Mouse (Mus musculus): ENCODE measurements around the gene Gstm1. TPM values are rescaled to one million over a fixed set of nuclear protein-coding genes. Genes with fewer than 3 reads are reported as not detected.
"Not testable (repeated sequence)": the region's sequence is repeated elsewhere in the genome, so short reads cannot be mapped to it uniquely, and the experiment has no call there.

Gstm1 gene
- polyA plus RNA-seq, 1 experiment from 2014 or later, result 224 TPM

DNA sequence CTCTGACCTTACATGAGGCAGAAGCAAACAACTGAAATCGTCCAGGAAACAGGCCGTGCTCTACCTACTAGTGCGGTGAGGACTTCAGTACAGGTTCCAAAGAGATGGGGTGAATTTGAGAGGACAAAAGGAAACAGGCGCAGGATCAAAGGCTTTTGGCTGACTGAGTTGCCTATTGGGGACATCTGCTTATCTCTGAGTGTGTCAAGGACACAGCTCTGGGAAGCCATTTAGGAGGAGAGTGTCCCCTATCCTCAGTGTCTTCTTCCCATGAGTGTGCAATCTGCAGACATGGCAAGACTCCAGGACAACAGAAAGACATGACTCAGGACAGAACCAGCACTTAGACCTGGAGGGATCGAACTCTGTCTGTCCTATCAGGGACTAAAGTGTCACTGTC, 33.3 kb downstream of the Gstm1 start:
- Histone ChIP-seq H3K4me2 (ENCODE audit: low read length) (no peak overlapping the region), H3K4me3 (replicated peaks; ENCODE audit: low read depth, low read length) (no peak overlapping the region), H3K9ac (ENCODE audit: low read depth, low read length) (no peak overlapping the region), H3K9me3 (replicated peaks; ENCODE audit: low read length) (no peaks in the 10 kb centered on the region), H3K4me1 (replicated peaks; ENCODE audit: insufficient read depth, low read length) (peaks cover 4% of the 10 kb centered on the region; the same call in 1 of the 2 replicates), H3K27ac (no peak overlapping the region), H3K36me3 (ENCODE audit: insufficient read depth, low read length) (no peaks in the 10 kb centered on the region), H3K27me3 (ENCODE audit: insufficient read depth, low read length) (no peaks in the 10 kb centered on the region)
- 76% methylated on average over 5 of the region's 5 CpGs for WGBS
- no peak for TF ChIP-seq CTCF (IDR thresholded peaks at IDR 0.05; ENCODE audit: low read depth)
- DNase-seq (ENCODE audit: low spot score) (no peak), ATAC-seq (replicated peaks; ENCODE audit: low FRiP score, low read depth) (no peak)

DNA sequence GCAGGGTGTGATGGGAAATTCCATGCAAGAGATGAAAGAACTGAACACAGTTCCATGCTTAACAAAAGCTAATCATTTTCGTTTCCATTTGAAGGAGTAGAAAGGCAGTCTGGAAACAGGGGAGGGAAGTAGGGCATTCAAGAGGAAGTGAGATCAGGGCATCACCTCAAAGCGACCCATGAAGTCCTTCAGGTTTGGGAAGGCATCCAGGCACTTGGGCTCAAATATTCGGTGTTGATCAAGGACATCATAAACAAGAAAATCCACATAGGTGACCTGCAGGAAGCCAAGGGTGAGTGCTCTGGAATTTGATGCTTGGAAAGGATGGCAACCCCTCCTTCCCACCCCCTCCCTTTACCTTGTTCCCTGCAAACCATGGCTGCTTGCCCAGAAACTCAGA, 34.0 kb downstream of the Gstm1 start:
- WGBS, result 39% methylated on average over 3 of the region's 3 CpGs
- no peak overlapping the region for H3K4me3 ChIP-seq (replicated peaks; ENCODE audit: low read depth, low read length)
- H3K4me2 ChIP-seq (ENCODE audit: low read length), result no peak overlapping the region
- no peak for ATAC-seq (replicated peaks; ENCODE audit: low FRiP score, low read depth)
- H3K27me3 ChIP-seq (ENCODE audit: insufficient read depth, low read length), result no peaks in the 10 kb centered on the region
- H3K27ac ChIP-seq, result no peak overlapping the region
- no peaks in the 10 kb centered on the region for H3K9me3 ChIP-seq (replicated peaks; ENCODE audit: low read length)
- no peak for TF ChIP-seq CTCF (IDR thresholded peaks at IDR 0.05; ENCODE audit: low read depth)
- H3K4me1 ChIP-seq (replicated peaks; ENCODE audit: insufficient read depth, low read length), result peaks cover 4% of the 10 kb centered on the region; the same call in 1 of the 2 replicates
- no peaks in the 10 kb centered on the region for H3K36me3 ChIP-seq (ENCODE audit: insufficient read depth, low read length)
- no peak overlapping the region for H3K9ac ChIP-seq (ENCODE audit: low read depth, low read length)
- no peak for DNase-seq (ENCODE audit: low spot score)

DNA sequence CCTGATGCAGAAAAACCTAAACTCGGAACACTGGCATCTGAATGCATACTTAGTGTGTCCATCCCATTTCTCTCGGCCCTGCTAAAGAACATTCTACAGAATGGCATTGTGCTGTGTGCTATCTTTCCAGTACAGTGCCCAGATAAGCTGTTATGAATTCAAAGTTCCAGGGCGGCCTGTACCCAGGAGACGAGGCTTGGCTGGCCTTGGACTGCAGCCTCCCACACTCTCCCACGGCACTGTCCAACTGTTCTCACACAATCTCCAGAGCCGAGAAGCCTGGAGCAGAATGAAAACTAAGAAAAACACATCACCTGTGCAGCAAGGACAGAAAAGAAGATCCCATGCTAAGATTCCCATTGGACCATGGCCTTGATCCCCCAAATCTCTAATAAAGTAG, 35.0 kb downstream of the Gstm1 start:
- 56% methylated on average over 6 of the region's 6 CpGs for WGBS
- Histone ChIP-seq H3K9me3 (replicated peaks; ENCODE audit: low read length) (no peaks in the 10 kb centered on the region), H3K4me2 (ENCODE audit: low read length) (no peak overlapping the region), H3K27me3 (ENCODE audit: insufficient read depth, low read length) (no peaks in the 10 kb centered on the region), H3K9ac (ENCODE audit: low read depth, low read length) (no peak overlapping the region), H3K27ac (no peak overlapping the region; the same call in 1 of the 2 replicates), H3K36me3 (ENCODE audit: insufficient read depth, low read length) (no peaks in the 10 kb centered on the region), H3K4me1 (replicated peaks; ENCODE audit: insufficient read depth, low read length) (peaks cover 4% of the 10 kb centered on the region; the same call in 1 of the 2 replicates), H3K4me3 (replicated peaks; ENCODE audit: low read depth, low read length) (no peak overlapping the region)
- TF ChIP-seq CTCF (IDR thresholded peaks at IDR 0.05; ENCODE audit: low read depth), result no peak
- DNase-seq (ENCODE audit: low spot score), result no peak
- ATAC-seq (replicated peaks; ENCODE audit: low FRiP score, low read depth), result no peak

DNA sequence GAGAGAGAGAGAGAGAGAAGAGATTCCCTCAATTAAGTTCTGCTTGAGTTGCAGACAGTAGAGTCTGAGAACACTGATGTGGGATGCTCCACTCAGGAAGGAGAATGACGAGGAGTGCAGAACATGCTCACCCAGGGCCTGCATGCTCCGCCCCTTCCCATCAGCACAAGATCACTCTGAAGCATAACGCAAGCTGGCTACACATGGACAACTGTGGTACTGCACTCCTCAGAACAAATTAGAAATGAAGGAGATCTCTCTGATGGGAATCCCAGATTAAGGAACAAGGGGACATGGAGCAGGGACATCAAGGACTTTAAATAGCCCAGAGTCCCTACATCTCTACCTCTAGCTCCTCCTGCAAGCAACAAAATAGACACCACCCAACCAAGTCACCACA, 36.5 kb downstream of the Gstm1 start:
- Histone ChIP-seq H3K27ac (no peak overlapping the region), H3K4me1 (replicated peaks; ENCODE audit: insufficient read depth, low read length) (peaks cover 4% of the 10 kb centered on the region; the same call in 1 of the 2 replicates), H3K36me3 (ENCODE audit: insufficient read depth, low read length) (no peaks in the 10 kb centered on the region), H3K4me3 (replicated peaks; ENCODE audit: low read depth, low read length) (no peak overlapping the region), H3K4me2 (ENCODE audit: low read length) (no peak overlapping the region), H3K9ac (ENCODE audit: low read depth, low read length) (no peak overlapping the region), H3K9me3 (replicated peaks; ENCODE audit: low read length) (no peaks in the 10 kb centered on the region), H3K27me3 (ENCODE audit: insufficient read depth, low read length) (no peaks in the 10 kb centered on the region)
- DNase-seq (ENCODE audit: low spot score) (no peak), ATAC-seq (replicated peaks; ENCODE audit: low FRiP score, low read depth) (0 out of 2 replicates have a peak, but pooled peaks have one; percentile 45)
- WGBS, result 56% methylated on average over 3 of the region's 3 CpGs
- TF ChIP-seq CTCF (IDR thresholded peaks at IDR 0.05; ENCODE audit: low read depth), result peak; percentile 27; the same call in 1 of the 2 replicates

DNA sequence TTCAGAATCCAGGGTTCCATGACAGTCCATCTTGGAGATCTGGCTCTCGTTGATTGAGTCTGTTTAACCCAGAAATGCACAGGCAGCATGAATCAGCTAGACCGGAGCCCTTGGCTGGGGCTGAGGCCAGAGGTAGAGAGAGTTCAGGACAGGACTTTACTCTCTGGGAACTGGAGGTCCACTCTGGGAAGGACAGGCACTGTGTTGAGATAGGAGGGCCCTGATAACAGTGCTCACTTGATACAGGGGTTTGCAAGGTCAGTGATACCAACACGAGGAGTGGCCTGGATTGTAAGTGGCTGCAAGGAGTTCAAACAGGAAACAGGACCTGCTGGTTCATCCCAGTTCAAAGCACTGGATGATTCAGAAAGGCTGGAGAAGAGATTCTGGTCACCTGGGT, 40.1 kb downstream of the Gstm1 start:
- DNase-seq (ENCODE audit: low spot score), result no peak
- TF ChIP-seq CTCF (IDR thresholded peaks at IDR 0.05; ENCODE audit: low read depth), result no peak
- Histone ChIP-seq H3K36me3 (ENCODE audit: insufficient read depth, low read length) (no peaks in the 10 kb centered on the region), H3K4me3 (replicated peaks; ENCODE audit: low read depth, low read length) (no peak overlapping the region), H3K4me1 (replicated peaks; ENCODE audit: insufficient read depth, low read length) (no peaks in the 10 kb centered on the region), H3K27me3 (ENCODE audit: insufficient read depth, low read length) (no peaks in the 10 kb centered on the region), H3K27ac (no peak overlapping the region), H3K4me2 (ENCODE audit: low read length) (no peak overlapping the region), H3K9me3 (replicated peaks; ENCODE audit: low read length) (no peaks in the 10 kb centered on the region), H3K9ac (ENCODE audit: low read depth, low read length) (no peak overlapping the region)
- 66% methylated on average over 3 of the region's 3 CpGs for WGBS
- ATAC-seq (replicated peaks; ENCODE audit: low FRiP score, low read depth), result no peak

DNA sequence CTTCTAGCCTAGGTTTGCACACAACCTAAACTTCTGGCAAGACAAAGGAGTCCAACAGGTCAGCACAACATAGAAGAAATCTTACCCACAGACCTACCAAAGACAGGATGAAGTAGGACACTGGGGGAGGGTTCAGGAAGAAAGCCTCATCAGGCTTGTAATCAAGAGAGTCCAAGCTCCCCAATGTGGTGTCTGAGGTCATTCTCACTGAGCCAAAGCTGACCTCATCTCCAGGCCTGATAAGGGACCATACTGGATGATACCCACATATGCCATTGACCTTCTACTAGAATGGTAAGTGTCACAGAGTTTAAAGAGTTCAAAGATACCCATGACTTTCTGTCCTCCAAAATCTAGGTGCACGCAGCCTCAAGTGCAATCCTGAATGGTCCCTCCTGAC, 43.5 kb downstream of the Gstm1 start:
- Histone ChIP-seq H3K27me3 (ENCODE audit: insufficient read depth, low read length) (no peaks in the 10 kb centered on the region), H3K27ac (no peak overlapping the region), H3K36me3 (ENCODE audit: insufficient read depth, low read length) (no peaks in the 10 kb centered on the region), H3K9ac (ENCODE audit: low read depth, low read length) (no peak overlapping the region), H3K4me2 (ENCODE audit: low read length) (no peak overlapping the region), H3K4me1 (replicated peaks; ENCODE audit: insufficient read depth, low read length) (no peaks in the 10 kb centered on the region), H3K4me3 (replicated peaks; ENCODE audit: low read depth, low read length) (no peak overlapping the region), H3K9me3 (replicated peaks; ENCODE audit: low read length) (no peaks in the 10 kb centered on the region)
- DNase-seq (ENCODE audit: low spot score) (no peak), ATAC-seq (replicated peaks; ENCODE audit: low FRiP score, low read depth) (no peak)
- TF ChIP-seq CTCF (IDR thresholded peaks at IDR 0.05; ENCODE audit: low read depth), result no peak
- WGBS, result 96% methylated on average over 1 of the region's 1 CpGs

DNA sequence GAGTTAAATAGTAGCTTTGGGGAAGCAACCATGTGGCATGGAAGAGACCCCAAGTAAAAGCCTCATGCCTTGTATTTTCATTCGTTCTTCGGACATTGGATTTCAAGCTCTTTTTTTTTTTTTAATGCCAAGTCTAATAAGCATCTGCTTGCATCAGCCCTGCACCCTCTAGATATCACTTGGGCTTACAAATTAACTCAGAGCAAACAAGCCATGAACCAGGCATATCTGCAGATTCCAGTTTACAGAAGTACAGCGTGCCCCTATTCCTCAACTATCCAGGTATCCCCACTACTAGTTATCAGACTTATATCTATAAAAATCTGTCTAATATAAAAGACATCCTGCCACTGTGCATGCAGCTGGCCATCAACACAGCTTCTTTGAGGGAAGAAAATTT, 45.7 kb downstream of the Gstm1 start:
- no peak overlapping the region for H3K4me2 ChIP-seq (ENCODE audit: low read length)
- no peak for ATAC-seq (replicated peaks; ENCODE audit: low FRiP score, low read depth)
- H3K9me3 ChIP-seq (replicated peaks; ENCODE audit: low read length), result no peaks in the 10 kb centered on the region
- H3K27me3 ChIP-seq (ENCODE audit: insufficient read depth, low read length), result no peaks in the 10 kb centered on the region
- no peak for TF ChIP-seq CTCF (IDR thresholded peaks at IDR 0.05; ENCODE audit: low read depth)
- H3K27ac ChIP-seq, result no peak overlapping the region
- H3K9ac ChIP-seq (ENCODE audit: low read depth, low read length), result no peak overlapping the region
- H3K4me3 ChIP-seq (replicated peaks; ENCODE audit: low read depth, low read length), result no peak overlapping the region
- no peaks in the 10 kb centered on the region for H3K4me1 ChIP-seq (replicated peaks; ENCODE audit: insufficient read depth, low read length)
- no peak for DNase-seq (ENCODE audit: low spot score)
- 88% methylated on average over 3 of the region's 3 CpGs for WGBS
- no peaks in the 10 kb centered on the region for H3K36me3 ChIP-seq (ENCODE audit: insufficient read depth, low read length)

DNA sequence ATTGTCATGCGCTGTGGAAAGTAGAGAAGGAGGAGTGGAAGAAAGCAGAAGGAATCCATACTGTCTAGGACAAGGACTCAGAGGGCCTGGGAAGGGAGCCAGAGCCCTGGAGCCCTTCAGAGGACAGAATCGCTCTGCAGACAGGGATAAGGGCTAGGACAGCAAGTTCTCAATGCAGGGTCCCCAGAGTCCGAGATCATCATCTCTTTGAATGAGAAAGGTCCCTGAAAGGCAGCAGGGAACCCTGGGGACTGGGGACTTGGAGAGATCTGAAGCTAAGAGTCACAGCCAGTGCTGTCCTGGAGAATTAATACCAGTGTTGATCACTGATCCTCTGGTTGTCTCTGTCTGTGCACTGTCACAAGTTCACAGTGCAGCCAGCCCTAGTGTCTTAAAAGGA, 46.7 kb downstream of the Gstm1 start:
- DNase-seq (ENCODE audit: low spot score); H3K4me1 ChIP-seq (replicated peaks; ENCODE audit: insufficient read depth, low read length); H3K9me3 ChIP-seq (replicated peaks; ENCODE audit: low read length); H3K27me3 ChIP-seq (ENCODE audit: insufficient read depth, low read length); H3K4me2 ChIP-seq (ENCODE audit: low read length); ATAC-seq (replicated peaks; ENCODE audit: low FRiP score, low read depth); H3K4me3 ChIP-seq (replicated peaks; ENCODE audit: low read depth, low read length); H3K9ac ChIP-seq (ENCODE audit: low read depth, low read length); H3K27ac ChIP-seq; H3K36me3 ChIP-seq (ENCODE audit: insufficient read depth, low read length): not testable (repeated sequence)
- WGBS, result 51% methylated on average over 3 of the region's 3 CpGs

Data from kidney, postnatal 0 days (tissue).